Mouse (Mus musculus) heart, adult 2 months (tissue): ENCODE measurements at regions not wholly inside any gene's neighbourhood (a gene's known extent, or its start where the extent isn't known, plus 50 kb on each side); places are given as distances from the start of the nearest gene placed in this dataset.

Source experiments
- DNase-seq, 2 experiments: peaks; one replicate each; pipeline ENCODE4 v3.0.0; 2021
- H3K27ac ChIP-seq: fragments of 200-600 bp; 2 replicates; pipeline ENCODE4 v1.8.1; 2022
- H3K27me3 ChIP-seq: fragments of 200-500 bp; 2 replicates; pipeline ENCODE4 v1.6.1; 2012; ENCODE audit warnings: mild to moderate bottlenecking, low read length, inconsistent platforms, mixed read lengths; ENCODE audit not compliant: control insufficient read depth, insufficient read depth
- H3K36me3 ChIP-seq: fragments of 200-500 bp; 2 replicates; pipeline ENCODE4 v1.6.1; 2012; ENCODE audit warnings: low read length, inconsistent platforms; ENCODE audit not compliant: control insufficient read depth, insufficient read depth
- H3K4me1 ChIP-seq: fragments of 200-500 bp; 2 replicates; pipeline ENCODE4 v1.6.1; 2011; ENCODE audit warnings: low read length; ENCODE audit not compliant: control insufficient read depth, insufficient read depth
- H3K4me3 ChIP-seq: fragments of 200-600 bp; 2 replicates; pipeline ENCODE4 v1.8.1; 2022
- H3K79me2 ChIP-seq: fragments of 200-500 bp; replicated peaks from 2 replicates; pipeline ENCODE4 v1.6.1; 2012; ENCODE audit warnings: mild to moderate bottlenecking, inconsistent platforms, low read length, moderate library complexity, mixed read lengths; ENCODE audit not compliant: control insufficient read depth, insufficient read depth
- H3K9ac ChIP-seq: fragments of 200-500 bp; 2 replicates; pipeline ENCODE4 v1.6.1; 2012; ENCODE audit warnings: low read depth, mild to moderate bottlenecking, control low read depth, inconsistent platforms, low read length, mixed read lengths
- CTCF ChIP-seq: fragments of 200-600 bp; IDR thresholded peaks from 2 replicates; pipeline ENCODE4 v1.8.1; 2022; ENCODE audit warnings: antibody characterized with exemption, mild to moderate bottlenecking, moderate library complexity
- EP300 ChIP-seq: fragments of 200-500 bp; IDR thresholded peaks from 2 replicates; pipeline ENCODE4 v1.6.1; 2011; ENCODE audit warnings: low read depth, low read length, control low read depth; ENCODE audit not compliant: insufficient read depth
- POLR2A ChIP-seq: fragments of 200-500 bp; IDR thresholded peaks from 2 replicates; pipeline ENCODE4 v1.6.1; 2011; ENCODE audit warnings: mild to moderate bottlenecking, low read depth, low read length, control low read depth; ENCODE audit not compliant: insufficient read depth
- WGBS: fragments of 180-500 bp; shearing (Covaris S2); methylation state at CpG from one replicate; pipeline ENCODE4 v1.1.7; 2018; 5-methylcytosine and 5-hydroxymethylcytosine counted together
- intact Hi-C: fragments of 180-260 bp; cut with DNase I; formaldehyde crosslinking; loops from one replicate; pipeline ENCODE4 v1.15.1; 2025

GRCm38 (mm10) chr19:54257889-54258288, 213.9 kb downstream of the Adra2a start:
- H3K4me3 ChIP-seq = no peak overlapping the region
- intact Hi-C loops = no loop called here
- WGBS = 84% methylated on average over 3 of the region's 3 CpGs
- no peaks in the 10 kb centered on the region for H3K79me2 ChIP-seq
- TF ChIP-seq EP300 (no peak), CTCF (peak; percentile 25; the same call in 1 of the 2 replicates), POLR2A (no peak)
- H3K27me3 ChIP-seq = no peaks in the 10 kb centered on the region
- DNase-seq = no peak
- H3K27ac ChIP-seq = no peak overlapping the region
- H3K36me3 ChIP-seq = no peaks in the 10 kb centered on the region
- H3K4me1 ChIP-seq = no peaks in the 10 kb centered on the region
- no peak overlapping the region for H3K9ac ChIP-seq

- intact Hi-C loops = no loop called here
- no peaks in the 10 kb centered on the region for H3K36me3 ChIP-seq
- no peak overlapping the region for H3K9ac ChIP-seq
- TF ChIP-seq POLR2A = no peak
- H3K79me2 ChIP-seq = no peaks in the 10 kb centered on the region
- H3K27ac ChIP-seq = no peak overlapping the region
- no peak overlapping the region for H3K4me3 ChIP-seq
- WGBS = 20% methylated on average over 7 of the region's 7 CpGs
- H3K4me1 ChIP-seq = no peaks in the 10 kb centered on the region
- no peak for DNase-seq
- H3K27me3 ChIP-seq = no peaks in the 10 kb centered on the region
Measured at GRCm38 (mm10) chr19:54259175-54259574, 215.2 kb downstream of the Adra2a start.

GRCm38 (mm10) chr19:54277368-54277767, 233.4 kb downstream of the Adra2a start:
- Histone ChIP-seq H3K27ac (no peak overlapping the region), H3K4me1 (no peaks in the 10 kb centered on the region), H3K9ac (no peak overlapping the region), H3K79me2 (no peaks in the 10 kb centered on the region), H3K27me3 (no peaks in the 10 kb centered on the region), H3K36me3 (no peaks in the 10 kb centered on the region), H3K4me3 (no peak overlapping the region)
- 85% methylated on average over 10 of the region's 10 CpGs for WGBS
- intact Hi-C loops = no loop called here
- TF ChIP-seq POLR2A (no peak), EP300 (no peak), CTCF (no peak)
- DNase-seq = no peak

- no peak for TF ChIP-seq CTCF
- TF ChIP-seq POLR2A = no peak
- TF ChIP-seq EP300 = no peak
- no peaks in the 10 kb centered on the region for H3K4me1 ChIP-seq
- intact Hi-C loops = no loop called here
- H3K36me3 ChIP-seq = no peaks in the 10 kb centered on the region
- no peak for DNase-seq
- no peaks in the 10 kb centered on the region for H3K79me2 ChIP-seq
- no peaks in the 10 kb centered on the region for H3K27me3 ChIP-seq
- no peak overlapping the region for H3K9ac ChIP-seq
- H3K27ac ChIP-seq = no peak overlapping the region
- H3K4me3 ChIP-seq = no peak overlapping the region
Measured at GRCm38 (mm10) chr19:54285481-54285880, 241.5 kb downstream of the Adra2a start.

GRCm38 (mm10) chr19:54297663-54298388, 253.9 kb downstream of the Adra2a start:
- no peak for DNase-seq
- H3K4me3 ChIP-seq = no peak overlapping the region
- no peaks in the 10 kb centered on the region for H3K4me1 ChIP-seq
- no peak overlapping the region for H3K27ac ChIP-seq
- no peak for TF ChIP-seq POLR2A
- TF ChIP-seq CTCF = no peak
- no peak for TF ChIP-seq EP300
- H3K79me2 ChIP-seq = no peaks in the 10 kb centered on the region
- H3K36me3 ChIP-seq = no peaks in the 10 kb centered on the region
- 78% methylated on average over 10 of the region's 10 CpGs for whole genome bisulfite sequencing
- intact Hi-C loops = no loop called here
- H3K9ac ChIP-seq = no peak overlapping the region
- H3K27me3 ChIP-seq = no peaks in the 10 kb centered on the region

- intact Hi-C loops = no loop called here
- Histone ChIP-seq H3K4me1 (no peaks in the 10 kb centered on the region), H3K4me3 (no peak overlapping the region), H3K9ac (no peak overlapping the region), H3K27ac (no peak overlapping the region), H3K79me2 (no peaks in the 10 kb centered on the region), H3K36me3 (no peaks in the 10 kb centered on the region), H3K27me3 (no peaks in the 10 kb centered on the region)
- WGBS = 74% methylated on average over 6 of the region's 6 CpGs
- TF ChIP-seq EP300 = no peak
- DNase-seq = no peak
Measured at GRCm38 (mm10) chr19:54311289-54311688, 267.3 kb downstream of the Adra2a start.
